Mouse (Mus musculus) bone marrow, adult 2 months (tissue): ENCODE results near the gene Pnpla8. TPM values are rescaled to one million over a fixed set of nuclear protein-coding genes. Genes with fewer than 3 reads are reported as not detected.
A peak's percentile ranks its signal among the peaks of the same experiment; 100 is the strongest.
"Not testable (repeated sequence)": the region's sequence is repeated elsewhere in the genome, so short reads cannot be mapped to it uniquely, and the experiment has no call there.

Source experiments
- H3K27ac ChIP-seq: fragments of 200-500 bp; 2 replicates; pipeline ENCODE4 v1.5.1; 2012; ENCODE audit warnings: low read depth, mild to moderate bottlenecking, control low read depth, inconsistent platforms, low read length; ENCODE audit not compliant: control insufficient read depth, poor library complexity, insufficient read depth
- H3K4me1 ChIP-seq: fragments of 200-500 bp; 2 replicates; pipeline ENCODE4 v1.6.1; 2011; ENCODE audit warnings: low read length; ENCODE audit not compliant: control insufficient read depth, insufficient read depth
- H3K4me3 ChIP-seq: fragments of 200-500 bp; replicated peaks from 2 replicates; pipeline ENCODE3; 2011; ENCODE audit warnings: mild to moderate bottlenecking, low read depth, low read length, control low read depth; ENCODE audit not compliant: control insufficient read depth
- CTCF ChIP-seq: fragments of 200-500 bp; IDR thresholded peaks from 2 replicates; pipeline ENCODE4 v1.5.1; 2011; ENCODE audit warnings: low read length, control low read depth; ENCODE audit not compliant: control insufficient read depth, insufficient read depth
- POLR2A ChIP-seq: fragments of 200-500 bp; IDR thresholded peaks from 2 replicates; pipeline ENCODE4 v1.6.1; 2011; ENCODE audit warnings: low read depth, mild to moderate bottlenecking, control low read depth, low read length, borderline replicate concordance; ENCODE audit not compliant: control insufficient read depth
- WGBS: fragments of 180-500 bp; shearing (Covaris S2); methylation state at CpG from one replicate; pipeline ENCODE4 v1.1.7; 2018; 5-methylcytosine and 5-hydroxymethylcytosine counted together
- polyA plus RNA-seq: library from polyadenylated mRNA; stranded (reverse); fragments of >200 nt; gene quantifications from 2 replicates; pipeline ENCODE4 v1.2.4, GENCODE M21; 2011; ENCODE audit warnings: low replicate concordance; ENCODE audit not compliant: missing spikeins, insufficient read depth, insufficient read length

Pnpla8 gene
- polyA plus RNA-seq, 1 experiment, result 8.9 TPM

- Histone ChIP-seq H3K4me1 (no peaks in the 10 kb centered on the region; the same call in 1 of the 2 replicates), H3K27ac (no peak overlapping the region), H3K4me3 (no peak overlapping the region)
- TF ChIP-seq POLR2A, result no peak
- no peak for TF ChIP-seq CTCF
Measured at GRCm38 (mm10) chr12:44262612-44263011, 41.4 kb downstream of the Pnpla8 start.

GRCm38 (mm10) chr12:44265651-44266050, 44.5 kb downstream of the Pnpla8 start:
- TF ChIP-seq CTCF, result no peak
- no peak for TF ChIP-seq POLR2A
- no peak overlapping the region for H3K4me3 ChIP-seq
- no peak overlapping the region for H3K27ac ChIP-seq
- WGBS, result 47% methylated on average over 3 of the region's 3 CpGs
- H3K4me1 ChIP-seq, result no peaks in the 10 kb centered on the region; the same call in 1 of the 2 replicates

- Histone ChIP-seq H3K4me1 (no peaks in the 10 kb centered on the region; the same call in 1 of the 2 replicates), H3K27ac (no peak overlapping the region), H3K4me3 (no peak overlapping the region)
- 78% methylated on average over 2 of the region's 2 CpGs for WGBS
- TF ChIP-seq POLR2A, result no peak
- no peak for TF ChIP-seq CTCF
Measured at GRCm38 (mm10) chr12:44267196-44267595, 46.0 kb downstream of the Pnpla8 start.

GRCm38 (mm10) chr12:44268728-44269302, 47.6 kb downstream of the Pnpla8 start:
- no peak for TF ChIP-seq CTCF
- TF ChIP-seq POLR2A, result peak; percentile 74; the same call in 1 of the 2 replicates
- no peaks in the 10 kb centered on the region; the same call in 1 of the 2 replicates for H3K4me1 ChIP-seq
- under 1% methylated on average over 38 of the region's 38 CpGs for WGBS

GRCm38 (mm10) chr12:44269311-44269831, 48.2 kb downstream of the Pnpla8 start:
- peak overlapping the region; percentile 92 for H3K4me3 ChIP-seq
- WGBS, result under 1% methylated on average over 44 of the region's 46 CpGs
- H3K27ac ChIP-seq, result peak overlapping the region; percentile 97
- TF ChIP-seq POLR2A (no peak), CTCF (no peak)
- H3K4me1 ChIP-seq, result no peaks in the 10 kb centered on the region; the same call in 1 of the 2 replicates

More at GRCm38 (mm10) chr12:44268728-44269302, 47.6 kb downstream of the Pnpla8 start:
- Histone ChIP-seq H3K4me3 (peak overlapping the region; percentile 92), H3K27ac (peak overlapping the region; percentile 97)

- 70% methylated on average over 6 of the region's 6 CpGs for WGBS
- no peak overlapping the region for H3K27ac ChIP-seq
- H3K4me1 ChIP-seq, result no peaks in the 10 kb centered on the region; the same call in 1 of the 2 replicates
- TF ChIP-seq CTCF, result no peak
- TF ChIP-seq POLR2A, result no peak
- no peak overlapping the region for H3K4me3 ChIP-seq
Measured at GRCm38 (mm10) chr12:44274125-44274835, 53.1 kb downstream of the Pnpla8 start.

- not testable (repeated sequence) for H3K4me1 ChIP-seq, H3K4me3 ChIP-seq, H3K27ac ChIP-seq
- 71% methylated on average over 2 of the region's 2 CpGs for WGBS
Measured at GRCm38 (mm10) chr12:44280147-44280546, 59.0 kb downstream of the Pnpla8 start.

- Histone ChIP-seq H3K27ac (no peak overlapping the region), H3K4me3 (no peak overlapping the region), H3K4me1 (peaks cover 1% of the 10 kb centered on the region)
- 78% methylated on average over 3 of the region's 3 CpGs for WGBS
- TF ChIP-seq POLR2A (no peak), CTCF (no peak)
Measured at GRCm38 (mm10) chr12:44281534-44281933, 60.4 kb downstream of the Pnpla8 start.
